Mouse (Mus musculus) hindbrain, embryonic 12.5 days (tissue): ENCODE measurements around the gene Crim1. TPM values are rescaled to one million over a fixed set of nuclear protein-coding genes. Genes with fewer than 3 reads are reported as not detected.
A peak's percentile ranks its signal among the peaks of the same experiment; 100 is the strongest.
"Not testable (repeated sequence)": the region's sequence is repeated elsewhere in the genome, so short reads cannot be mapped to it uniquely, and the experiment has no call there.

Source experiments
- ATAC-seq: fragments of 200-750 bp; cut with Nextera tagmentation; 2 replicates; pipeline ENCODE4 v1.8.0; 2017; ENCODE audit warnings: moderate TSS enrichment; ENCODE audit not compliant: low FRiP score
- H3K27ac ChIP-seq: fragments of 300-500 bp; sonication (generic); 2 replicates; pipeline ENCODE4 v1.5.1; 2016; ENCODE audit warnings: mild to moderate bottlenecking
- H3K27me3 ChIP-seq: fragments of 300-500 bp; sonication (generic); 2 replicates; pipeline ENCODE4 v1.6.1; 2016; ENCODE audit warnings: mild to moderate bottlenecking
- H3K36me3 ChIP-seq: fragments of 300-500 bp; sonication (generic); 2 replicates; pipeline ENCODE4 v1.6.1; 2016; ENCODE audit warnings: mild to moderate bottlenecking
- H3K4me1 ChIP-seq: fragments of 300-500 bp; sonication (generic); 2 replicates; pipeline ENCODE4 v1.6.1; 2016
- H3K4me2 ChIP-seq: fragments of 300-500 bp; sonication (generic); replicated peaks from 2 replicates; pipeline ENCODE4 v1.6.1; 2016; ENCODE audit warnings: mild to moderate bottlenecking
- H3K4me3 ChIP-seq: fragments of 300-500 bp; sonication (generic); 2 replicates; pipeline ENCODE4 v1.5.1; 2016; ENCODE audit warnings: mild to moderate bottlenecking
- H3K9ac ChIP-seq: fragments of 300-500 bp; sonication (generic); 2 replicates; pipeline ENCODE4 v1.6.1; 2016; ENCODE audit warnings: mild to moderate bottlenecking, moderate library complexity
- H3K9me3 ChIP-seq: fragments of 300-500 bp; sonication (generic); replicated peaks from 2 replicates; pipeline ENCODE4 v1.6.1; 2016; ENCODE audit warnings: mild to moderate bottlenecking
- WGBS: fragments of 180-500 bp; shearing (Covaris S2); methylation state at CpG from one replicate; pipeline ENCODE4 v1.1.7; 2016; 5-methylcytosine and 5-hydroxymethylcytosine counted together
- polyA plus RNA-seq: library from polyadenylated mRNA; unstranded; fragments of >200 nt; fragmentation: Nextera tagmentation; extraction: Ambion mirVana; gene quantifications from 2 replicates; pipeline ENCODE4 v1.2.1, GENCODE M21; 2016

Crim1 gene
- polyA plus RNA-seq, 1 experiment from 2014 or later, result 11.0 TPM

DNA sequence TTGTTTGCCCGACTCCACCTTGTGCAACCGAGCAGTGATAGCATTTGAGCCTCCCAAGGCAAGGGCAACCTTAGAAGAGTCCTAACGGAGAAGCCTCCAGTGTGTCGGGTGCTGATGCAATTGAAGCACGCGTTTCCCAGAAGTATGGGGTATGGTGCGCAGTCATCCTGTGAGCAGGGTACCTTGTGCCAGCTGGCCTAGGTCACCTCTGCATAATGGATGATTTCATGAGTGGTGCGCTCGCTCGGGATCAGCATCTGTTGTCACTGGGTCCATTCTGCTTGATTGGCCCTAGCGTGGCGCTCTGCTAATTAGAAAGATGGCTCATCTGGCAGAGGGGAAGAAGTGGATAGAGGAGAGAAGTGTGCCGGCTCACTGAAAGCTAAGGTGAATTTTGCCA, 37.9 kb downstream of the Crim1 start:
- H3K4me2 ChIP-seq, result no peak overlapping the region
- ATAC-seq, result peak; percentile 56; the same call in 1 of the 2 replicates
- H3K9me3 ChIP-seq, result no peaks in the 10 kb centered on the region
- H3K4me3 ChIP-seq, result no peak overlapping the region
- peaks cover 3% of the 10 kb centered on the region; the same call in 1 of the 2 replicates for H3K36me3 ChIP-seq
- H3K4me1 ChIP-seq, result no peaks in the 10 kb centered on the region; the same call in 1 of the 2 replicates
- 81% methylated on average over 13 of the region's 13 CpGs for WGBS
- no peak overlapping the region for H3K27ac ChIP-seq
- no peaks in the 10 kb centered on the region for H3K27me3 ChIP-seq
- no peak overlapping the region for H3K9ac ChIP-seq

- H3K4me2 ChIP-seq, result no peak overlapping the region
- no peaks in the 10 kb centered on the region for H3K27me3 ChIP-seq
- peaks cover 3% of the 10 kb centered on the region; the same call in 1 of the 2 replicates for H3K36me3 ChIP-seq
- no peak overlapping the region for H3K27ac ChIP-seq
- no peak overlapping the region for H3K4me3 ChIP-seq
- 94% methylated on average over 4 of the region's 4 CpGs for WGBS
- H3K4me1 ChIP-seq, result peaks cover 4% of the 10 kb centered on the region; the same call in 1 of the 2 replicates
- ATAC-seq, result no peak
- no peaks in the 10 kb centered on the region for H3K9me3 ChIP-seq
- no peak overlapping the region for H3K9ac ChIP-seq
These were observed 40.1 kb downstream of the Crim1 start for GRCm38 (mm10) chr17:78240161-78240560.

- Histone ChIP-seq H3K36me3 (peaks cover 3% of the 10 kb centered on the region; the same call in 1 of the 2 replicates), H3K9ac (no peak overlapping the region), H3K4me2 (no peak overlapping the region), H3K27me3 (no peaks in the 10 kb centered on the region), H3K27ac (no peak overlapping the region), H3K4me3 (no peak overlapping the region), H3K9me3 (no peaks in the 10 kb centered on the region), H3K4me1 (peaks cover 10% of the 10 kb centered on the region)
- ATAC-seq, result no peak
- WGBS, result 69% methylated on average over 7 of the region's 7 CpGs
These were observed 41.2 kb downstream of the Crim1 start for GRCm38 (mm10) chr17:78241238-78241637.

- Histone ChIP-seq H3K4me1 (peaks cover 22% of the 10 kb centered on the region), H3K36me3 (no peaks in the 10 kb centered on the region), H3K4me2 (no peak overlapping the region), H3K9me3 (no peaks in the 10 kb centered on the region), H3K4me3 (no peak overlapping the region), H3K27ac (no peak overlapping the region), H3K9ac (no peak overlapping the region), H3K27me3 (no peaks in the 10 kb centered on the region)
- no peak for ATAC-seq
- 76% methylated on average over 6 of the region's 6 CpGs for WGBS
These were observed 44.7 kb downstream of the Crim1 start for GRCm38 (mm10) chr17:78244752-78245151.

DNA sequence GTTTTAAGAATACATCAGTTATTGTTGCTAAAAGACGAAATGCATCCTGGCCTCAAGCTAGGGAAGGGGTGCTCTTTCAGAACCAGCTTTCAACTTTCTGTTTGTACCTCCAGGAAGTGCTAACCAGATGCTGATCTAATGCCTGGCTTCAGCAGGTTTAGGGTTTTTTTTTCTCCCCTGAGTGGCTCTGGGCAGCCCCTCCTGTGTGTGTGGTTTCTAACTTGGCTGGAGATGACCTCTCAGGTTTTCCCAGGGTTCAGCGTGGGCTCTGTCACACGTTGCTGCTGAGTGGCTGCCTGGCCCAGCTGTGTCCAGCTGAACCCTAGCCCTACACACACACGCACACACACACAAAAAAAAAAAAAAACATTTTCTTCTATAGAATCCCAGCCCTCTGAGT, 45.4 kb downstream of the Crim1 start:
- ATAC-seq, result no peak

GRCm38 (mm10) chr17:78246634-78247383, 46.8 kb downstream of the Crim1 start:
- H3K27ac ChIP-seq, result no peak overlapping the region
- H3K4me1 ChIP-seq, result peaks cover 22% of the 10 kb centered on the region
- no peaks in the 10 kb centered on the region for H3K9me3 ChIP-seq
- 53% methylated on average over 11 of the region's 11 CpGs for WGBS
- H3K36me3 ChIP-seq, result no peaks in the 10 kb centered on the region
- no peak overlapping the region for H3K9ac ChIP-seq
- no peak overlapping the region for H3K4me2 ChIP-seq
- no peak overlapping the region for H3K4me3 ChIP-seq
- no peak for ATAC-seq
- H3K27me3 ChIP-seq, result no peaks in the 10 kb centered on the region

More for the DNA sequence above, 45.4 kb downstream of the Crim1 start:
- no peaks in the 10 kb centered on the region for H3K27me3 ChIP-seq
- H3K9ac ChIP-seq, result no peak overlapping the region
- H3K4me2 ChIP-seq, result no peak overlapping the region
- H3K36me3 ChIP-seq, result no peaks in the 10 kb centered on the region
- H3K9me3 ChIP-seq, result no peaks in the 10 kb centered on the region
- H3K4me1 ChIP-seq, result peaks cover 22% of the 10 kb centered on the region
- H3K27ac ChIP-seq, result no peak overlapping the region
- H3K4me3 ChIP-seq, result no peak overlapping the region
- WGBS, result 54% methylated on average over 4 of the region's 4 CpGs

DNA sequence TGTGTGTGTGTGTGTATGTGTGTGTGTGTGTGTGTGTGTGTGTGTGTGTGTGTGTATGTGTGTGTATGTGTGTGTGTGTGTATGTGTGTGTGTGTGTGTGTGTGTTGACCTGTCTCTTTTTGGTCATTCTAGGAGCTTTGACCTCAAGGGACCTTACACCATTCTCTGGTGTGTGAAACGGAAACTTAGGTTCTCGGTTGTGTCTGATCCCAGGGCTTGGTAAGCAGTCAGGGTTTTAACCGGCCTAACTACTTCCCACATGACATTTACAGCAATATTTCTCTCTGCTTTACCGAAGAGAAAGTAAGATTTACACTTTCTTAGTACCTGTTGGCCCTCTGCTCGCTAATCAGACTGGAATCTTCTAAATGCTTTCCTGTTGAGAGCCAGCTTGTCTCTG, 48.1 kb downstream of the Crim1 start:
- Histone ChIP-seq H3K4me2 (no peak overlapping the region), H3K9ac (no peak overlapping the region), H3K4me3 (no peak overlapping the region), H3K4me1 (peaks cover 22% of the 10 kb centered on the region), H3K36me3 (no peaks in the 10 kb centered on the region), H3K9me3 (no peaks in the 10 kb centered on the region), H3K27ac (no peak overlapping the region), H3K27me3 (no peaks in the 10 kb centered on the region)
- 75% methylated on average over 5 of the region's 5 CpGs for WGBS
- no peak for ATAC-seq

DNA sequence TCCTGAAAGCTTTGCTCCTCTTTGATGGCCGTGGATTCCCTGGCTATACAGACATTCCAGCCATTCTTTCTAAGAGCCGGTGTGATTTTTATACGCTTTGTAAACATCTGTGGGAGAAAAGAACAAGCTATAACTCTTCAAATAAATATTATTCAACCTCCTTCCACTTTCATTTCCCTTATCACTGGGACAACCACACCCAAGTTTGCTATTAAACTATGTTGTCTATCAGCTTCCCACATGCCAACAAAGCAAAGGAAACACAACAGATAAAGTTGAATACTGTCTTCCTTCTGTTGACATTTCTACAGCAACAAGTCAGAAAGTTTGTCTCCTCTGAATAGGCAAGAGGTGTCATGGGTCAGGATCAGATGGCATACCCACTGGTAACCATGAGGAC, 48.9 kb downstream of the Crim1 start:
- H3K4me3 ChIP-seq, result no peak overlapping the region
- H3K4me2 ChIP-seq, result no peak overlapping the region
- no peak overlapping the region for H3K27ac ChIP-seq
- 65% methylated on average over 3 of the region's 3 CpGs for WGBS
- peaks cover 22% of the 10 kb centered on the region for H3K4me1 ChIP-seq
- no peak for ATAC-seq
- H3K36me3 ChIP-seq, result no peaks in the 10 kb centered on the region
- H3K9me3 ChIP-seq, result no peaks in the 10 kb centered on the region
- no peak overlapping the region for H3K9ac ChIP-seq
- no peaks in the 10 kb centered on the region for H3K27me3 ChIP-seq

DNA sequence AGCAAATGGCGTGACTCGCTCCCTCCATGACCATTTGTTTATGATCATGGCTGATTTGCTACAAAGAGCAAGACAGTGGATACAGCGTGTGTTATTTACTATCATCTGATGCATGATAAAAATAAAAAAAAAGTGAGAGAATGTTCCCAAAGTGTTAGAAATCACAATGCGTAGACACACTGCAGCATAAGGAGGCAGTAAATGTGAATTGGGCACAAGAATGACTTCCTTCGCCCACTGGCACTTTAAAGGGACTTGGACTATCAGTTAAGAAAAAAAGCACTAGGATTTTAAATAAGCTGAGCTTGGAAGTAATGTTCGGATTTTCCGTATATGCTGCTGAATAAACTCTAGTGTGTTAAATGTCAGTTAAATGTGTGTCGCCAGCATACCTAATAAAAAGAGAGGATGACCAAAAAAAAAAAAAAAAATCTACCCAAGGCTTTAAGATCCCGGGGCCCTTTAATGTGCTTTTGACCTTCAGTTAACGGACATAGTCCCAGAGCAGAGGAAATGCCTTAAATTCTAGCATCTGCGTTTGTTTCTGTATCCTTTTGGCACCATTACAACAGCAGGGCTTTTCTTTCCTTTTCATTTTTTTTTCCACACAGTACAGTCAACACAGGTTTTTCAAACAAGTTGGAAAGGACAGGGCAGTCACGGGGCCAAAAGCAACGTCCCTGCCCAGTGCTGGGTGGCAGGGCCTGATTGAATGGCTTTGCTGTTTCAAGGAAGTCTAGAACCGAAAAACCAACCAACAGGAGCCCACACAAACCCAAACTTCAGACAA, 50.3 kb downstream of the Crim1 start:
- no peaks in the 10 kb centered on the region for H3K27me3 ChIP-seq
- H3K4me3 ChIP-seq, result no peak overlapping the region
- WGBS, result 79% methylated on average over 14 of the region's 14 CpGs
- no peak for ATAC-seq
- no peak overlapping the region for H3K9ac ChIP-seq
- H3K27ac ChIP-seq, result no peak overlapping the region
- no peaks in the 10 kb centered on the region for H3K9me3 ChIP-seq
- peaks cover 21% of the 10 kb centered on the region for H3K4me1 ChIP-seq
- H3K4me2 ChIP-seq, result no peak overlapping the region
- no peaks in the 10 kb centered on the region for H3K36me3 ChIP-seq

DNA sequence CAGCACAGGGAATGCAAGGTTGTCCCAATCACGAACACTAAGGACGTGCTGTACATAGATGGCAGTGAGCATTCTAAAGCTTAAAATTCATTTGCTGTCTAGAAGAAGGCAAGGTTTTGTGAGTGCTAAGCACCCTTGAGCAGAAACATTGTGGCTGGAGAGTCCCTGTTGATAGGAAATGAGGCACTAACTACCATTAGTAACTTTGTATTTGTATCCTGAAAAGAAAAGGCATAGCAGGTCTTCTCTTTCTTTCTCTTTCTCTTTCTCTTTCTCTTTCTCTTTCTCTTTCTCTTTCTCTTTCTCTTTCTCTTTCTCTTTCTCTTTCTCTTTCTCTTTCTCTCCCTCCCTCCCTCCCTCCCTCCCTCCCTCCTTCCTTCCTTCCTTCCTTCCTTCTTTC, 53.5 kb downstream of the Crim1 start:
- H3K4me3 ChIP-seq, H3K4me2 ChIP-seq, H3K9me3 ChIP-seq, H3K36me3 ChIP-seq, H3K4me1 ChIP-seq, H3K9ac ChIP-seq, H3K27ac ChIP-seq, H3K27me3 ChIP-seq, ATAC-seq: not testable (repeated sequence)
- 96% methylated on average over 2 of the region's 2 CpGs for WGBS

DNA sequence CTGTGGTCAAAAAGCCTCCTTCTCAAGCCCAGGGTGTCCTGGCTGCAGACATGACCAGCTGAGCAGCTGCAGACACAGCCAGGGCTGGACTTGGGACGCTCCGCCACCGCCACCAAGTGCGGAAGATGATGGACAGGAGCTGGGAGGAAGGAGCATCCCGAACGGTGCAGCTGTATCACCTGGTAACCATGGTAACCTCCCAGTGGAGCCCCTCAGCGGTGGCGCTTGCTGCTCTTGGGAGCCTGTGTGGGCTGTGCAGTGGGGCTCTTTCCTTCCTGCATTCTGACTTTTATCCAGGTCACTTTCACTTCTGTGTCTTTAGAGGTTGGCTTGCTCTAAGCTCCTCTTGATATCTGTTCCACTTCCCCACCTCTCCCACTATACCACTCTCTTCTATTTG, 54.2 kb downstream of the Crim1 start:
- Histone ChIP-seq H3K9ac (no peak overlapping the region), H3K4me3 (no peak overlapping the region), H3K27me3 (no peaks in the 10 kb centered on the region), H3K4me1 (peaks cover 7% of the 10 kb centered on the region), H3K36me3 (no peaks in the 10 kb centered on the region), H3K4me2 (peak overlapping the region; percentile 17), H3K27ac (no peak overlapping the region), H3K9me3 (no peaks in the 10 kb centered on the region)
- whole genome bisulfite sequencing, result 53% methylated on average over 8 of the region's 8 CpGs
- peak; percentile 41 for ATAC-seq

DNA sequence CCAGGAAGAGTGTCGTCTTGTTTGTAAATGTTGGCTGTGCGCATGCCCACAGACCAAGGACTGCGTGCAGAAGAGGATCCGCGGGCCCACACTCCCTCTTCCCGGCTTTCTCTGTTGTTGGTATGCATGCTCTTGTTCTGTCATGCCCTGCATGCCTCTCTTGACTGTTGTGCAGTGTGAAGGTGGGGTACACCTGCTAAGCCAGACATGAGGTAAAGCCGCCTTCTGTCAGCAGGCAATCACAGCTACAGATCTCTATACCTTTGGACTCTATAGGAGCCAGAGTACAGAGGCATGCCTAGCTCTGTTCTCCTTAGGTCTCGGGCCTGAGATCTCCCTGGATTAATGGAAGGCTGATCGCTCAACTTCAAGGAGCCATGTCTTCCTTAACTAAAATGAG, 55.7 kb downstream of the Crim1 start:
- H3K27me3 ChIP-seq, result no peaks in the 10 kb centered on the region
- peaks cover 7% of the 10 kb centered on the region for H3K4me1 ChIP-seq
- no peaks in the 10 kb centered on the region for H3K9me3 ChIP-seq
- no peaks in the 10 kb centered on the region for H3K36me3 ChIP-seq
- H3K4me3 ChIP-seq, result no peak overlapping the region
- no peak for ATAC-seq
- H3K4me2 ChIP-seq, result no peak overlapping the region
- H3K9ac ChIP-seq, result no peak overlapping the region
- no peak overlapping the region for H3K27ac ChIP-seq
- WGBS, result 97% methylated on average over 9 of the region's 9 CpGs
